Mouse (Mus musculus) lung, postnatal 0 days (tissue): ENCODE results near the gene Nat8l. TPM values are rescaled to one million over a fixed set of nuclear protein-coding genes. Genes with fewer than 3 reads are reported as not detected.

ENCODE experiments used
- ATAC-seq: fragments of 200-750 bp; cut with Nextera tagmentation; 2 replicates; pipeline ENCODE4 v1.8.0; 2017; ENCODE audit warnings: moderate library complexity
- DNase-seq: peaks from one replicate; pipeline ENCODE4 v3.0.0-alpha.2; 2016; ENCODE audit warnings: low spot score
- H3K27ac ChIP-seq: fragments of 300-500 bp; sonication (generic); 2 replicates; pipeline ENCODE4 v1.5.1; 2014; ENCODE audit warnings: antibody characterized with exemption, mild to moderate bottlenecking, low read length, mixed read lengths
- H3K27me3 ChIP-seq: fragments of 300-500 bp; sonication (generic); replicated peaks from 2 replicates; pipeline ENCODE4 v1.6.1; 2014; ENCODE audit warnings: low read length, mixed read lengths; ENCODE audit not compliant: insufficient read depth
- H3K36me3 ChIP-seq: fragments of 300-500 bp; sonication (generic); 2 replicates; pipeline ENCODE4 v1.6.1; 2014; ENCODE audit warnings: low read length, mixed read lengths; ENCODE audit not compliant: insufficient read depth
- H3K4me1 ChIP-seq: fragments of 300-500 bp; sonication (generic); 2 replicates; pipeline ENCODE4 v1.6.1; 2014; ENCODE audit warnings: antibody characterized with exemption, low read depth, low read length, mixed read lengths; ENCODE audit not compliant: insufficient read depth
- H3K4me2 ChIP-seq: fragments of 300-500 bp; sonication (generic); replicated peaks from 2 replicates; pipeline ENCODE4 v1.6.1; 2014; ENCODE audit warnings: low read depth, mild to moderate bottlenecking, low read length, moderate library complexity, mixed read lengths
- H3K4me3 ChIP-seq: fragments of 300-500 bp; sonication (generic); 2 replicates; pipeline ENCODE4 v1.5.1; 2014; ENCODE audit warnings: low read depth, low read length
- H3K9ac ChIP-seq: fragments of 300-500 bp; sonication (generic); replicated peaks from 2 replicates; pipeline ENCODE4 v1.6.1; 2014; ENCODE audit warnings: low read depth, mild to moderate bottlenecking
- H3K9me3 ChIP-seq: fragments of 300-500 bp; sonication (generic); 2 replicates; pipeline ENCODE4 v1.6.1; 2016; ENCODE audit warnings: low read length, mixed read lengths
- CTCF ChIP-seq: IDR thresholded peaks from 2 replicates; pipeline ENCODE4 v1.5.1; 2016; ENCODE audit warnings: antibody characterized with exemption, mild to moderate bottlenecking
- EP300 ChIP-seq: IDR thresholded peaks from 2 replicates; pipeline ENCODE4 v1.6.1; 2016; ENCODE audit warnings: antibody characterized with exemption, mild to moderate bottlenecking, control low read depth
- WGBS: fragments of 180-500 bp; shearing (Covaris S2); extraction: QIAGEN DNeasy Blood & Tissue Kit; methylation state at CpG from one replicate; pipeline ENCODE4 v1.1.7; 2014; 5-methylcytosine and 5-hydroxymethylcytosine counted together
- polyA plus RNA-seq: library from polyadenylated mRNA; unstranded; fragments of >200 nt; fragmentation: Nextera tagmentation; extraction: Ambion mirVana; gene quantifications from 2 replicates; pipeline ENCODE4 v1.2.1, GENCODE M21; 2015

The Nat8l gene
- polyA plus RNA-seq, 1 experiment from 2014 or later = 0.29 TPM

DNA sequence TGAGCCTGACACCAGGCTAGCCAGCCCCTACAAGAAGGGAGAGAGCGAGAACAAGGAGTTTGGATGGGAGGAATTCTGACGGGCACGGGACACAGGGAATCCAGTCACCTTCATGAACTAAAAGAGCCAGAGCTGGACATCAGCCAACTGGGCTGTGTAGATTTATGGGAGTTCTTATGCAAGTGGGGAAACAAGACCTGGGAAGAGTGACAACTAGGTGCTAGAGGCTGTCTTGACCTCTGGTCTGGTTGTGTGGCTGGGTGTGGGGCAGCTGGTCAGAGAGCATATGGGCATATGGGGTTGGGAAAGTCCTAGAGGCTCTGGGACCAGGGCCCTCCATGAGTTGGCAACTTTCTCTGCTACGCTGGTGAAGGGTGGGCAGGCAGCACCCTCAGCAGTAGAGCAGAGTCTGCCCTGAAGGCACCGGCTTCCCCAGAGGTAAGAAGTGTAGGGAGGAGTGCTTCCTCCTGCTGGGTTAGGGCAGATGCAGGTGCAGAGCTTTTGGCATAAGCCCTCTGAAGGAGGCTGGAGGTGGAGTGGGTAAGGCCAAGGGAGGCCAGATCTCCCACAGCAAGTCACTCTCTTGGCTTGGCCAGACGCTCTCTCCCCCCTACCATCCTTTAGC lies 3.8 kb downstream of the Nat8l start:
- TF ChIP-seq CTCF (no peak), EP300 (no peak)
- Histone ChIP-seq H3K9me3 (no peaks in the 10 kb centered on the region), H3K27ac (no peak overlapping the region), H3K4me3 (no peak overlapping the region), H3K9ac (no peak overlapping the region), H3K4me2 (no peak overlapping the region), H3K36me3 (no peaks in the 10 kb centered on the region), H3K4me1 (peaks cover 18% of the 10 kb centered on the region; the same call in 1 of the 2 replicates), H3K27me3 (peaks cover 48% of the 10 kb centered on the region)
- no peak for ATAC-seq
- no peak for DNase-seq
- 58% methylated on average over 6 of the region's 6 CpGs for WGBS

DNA sequence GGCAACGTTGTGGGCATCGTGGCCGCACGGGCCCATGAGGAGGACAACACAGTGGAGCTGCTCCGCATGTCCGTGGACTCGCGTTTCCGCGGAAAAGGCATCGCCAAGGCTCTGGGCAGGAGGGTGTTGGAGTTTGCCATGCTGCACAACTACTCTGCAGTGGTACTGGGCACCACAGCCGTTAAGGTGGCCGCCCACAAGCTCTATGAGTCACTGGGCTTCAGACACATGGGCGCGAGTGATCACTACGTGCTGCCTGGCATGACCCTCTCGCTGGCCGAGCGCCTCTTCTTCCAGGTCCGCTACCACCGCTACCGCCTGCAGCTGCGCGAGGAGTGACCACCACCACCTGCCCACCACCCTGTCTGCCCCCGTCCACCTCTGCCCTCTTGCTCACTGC lies 5.0 kb downstream of the Nat8l start:
- no peak for DNase-seq
- H3K9ac ChIP-seq = no peak overlapping the region
- H3K4me3 ChIP-seq = no peak overlapping the region
- no peak overlapping the region for H3K4me2 ChIP-seq
- H3K4me1 ChIP-seq = peaks cover 14% of the 10 kb centered on the region; the same call in 1 of the 2 replicates
- TF ChIP-seq EP300 = no peak
- no peaks in the 10 kb centered on the region for H3K36me3 ChIP-seq
- WGBS = 94% methylated on average over 25 of the region's 25 CpGs
- H3K27me3 ChIP-seq = peaks cover 36% of the 10 kb centered on the region
- no peak overlapping the region for H3K27ac ChIP-seq
- no peak for ATAC-seq
- H3K9me3 ChIP-seq = no peaks in the 10 kb centered on the region

DNA sequence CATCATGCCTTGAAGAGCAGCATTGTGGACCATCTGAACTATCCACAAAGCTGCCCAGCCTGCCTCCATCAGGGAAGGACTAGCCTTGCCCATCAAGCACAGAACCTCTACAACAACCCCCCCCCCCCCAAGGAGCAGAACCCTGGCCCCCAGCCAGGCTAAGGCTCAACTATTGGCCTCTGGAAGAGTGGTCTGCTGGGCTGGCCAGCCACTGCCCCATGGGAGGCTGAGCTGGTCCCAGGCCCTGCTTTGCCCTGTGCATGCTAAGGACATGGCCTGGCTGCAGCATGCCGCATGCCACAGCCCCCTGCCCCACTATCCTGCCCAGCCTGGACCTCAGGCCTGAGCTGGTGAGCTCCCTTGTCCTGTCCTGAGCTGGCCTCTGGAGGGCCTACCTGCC lies 5.6 kb downstream of the Nat8l start:
- no peak for DNase-seq
- no peak for ATAC-seq
- H3K9me3 ChIP-seq = no peaks in the 10 kb centered on the region
- no peaks in the 10 kb centered on the region for H3K36me3 ChIP-seq
- no peak overlapping the region for H3K27ac ChIP-seq
- H3K4me2 ChIP-seq = no peak overlapping the region
- no peak overlapping the region for H3K9ac ChIP-seq
- 100% methylated on average over 1 of the region's 1 CpGs for WGBS
- peaks cover 30% of the 10 kb centered on the region for H3K27me3 ChIP-seq
- H3K4me3 ChIP-seq = no peak overlapping the region
- TF ChIP-seq EP300 (no peak), CTCF (no peak)
- H3K4me1 ChIP-seq = 0 out of 2 replicates have a peak, but pooled peaks cover 12% of the 10 kb centered on the region

DNA sequence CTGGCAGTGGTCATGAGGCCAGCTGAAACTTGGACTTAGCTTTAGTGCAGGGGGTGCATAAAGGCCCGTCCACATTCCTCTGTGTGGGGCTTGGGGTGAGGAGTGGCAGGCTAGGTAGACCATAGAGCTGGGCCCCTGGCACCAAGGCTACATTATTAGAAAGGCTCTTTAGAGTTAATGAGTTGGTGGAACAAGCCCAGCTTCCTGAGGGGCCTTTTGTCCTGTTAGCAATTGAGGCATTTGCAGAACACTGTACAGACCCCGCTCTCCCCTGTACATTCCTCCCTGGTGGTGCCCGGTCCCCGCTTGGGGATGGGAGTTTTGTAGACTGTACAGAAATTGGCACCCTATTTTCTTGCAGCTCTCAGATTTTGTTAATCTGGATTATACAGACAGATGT lies 6.9 kb downstream of the Nat8l start:
- no peak overlapping the region for H3K9ac ChIP-seq
- H3K36me3 ChIP-seq = no peaks in the 10 kb centered on the region
- no peak overlapping the region for H3K4me3 ChIP-seq
- H3K27me3 ChIP-seq = peaks cover 19% of the 10 kb centered on the region
- H3K27ac ChIP-seq = no peak overlapping the region
- TF ChIP-seq EP300 = no peak
- no peak for TF ChIP-seq CTCF
- no peak for DNase-seq
- 83% methylated on average over 4 of the region's 4 CpGs for WGBS
- H3K4me1 ChIP-seq = no peaks in the 10 kb centered on the region
- ATAC-seq = no peak
- H3K4me2 ChIP-seq = no peak overlapping the region
- no peaks in the 10 kb centered on the region for H3K9me3 ChIP-seq

DNA sequence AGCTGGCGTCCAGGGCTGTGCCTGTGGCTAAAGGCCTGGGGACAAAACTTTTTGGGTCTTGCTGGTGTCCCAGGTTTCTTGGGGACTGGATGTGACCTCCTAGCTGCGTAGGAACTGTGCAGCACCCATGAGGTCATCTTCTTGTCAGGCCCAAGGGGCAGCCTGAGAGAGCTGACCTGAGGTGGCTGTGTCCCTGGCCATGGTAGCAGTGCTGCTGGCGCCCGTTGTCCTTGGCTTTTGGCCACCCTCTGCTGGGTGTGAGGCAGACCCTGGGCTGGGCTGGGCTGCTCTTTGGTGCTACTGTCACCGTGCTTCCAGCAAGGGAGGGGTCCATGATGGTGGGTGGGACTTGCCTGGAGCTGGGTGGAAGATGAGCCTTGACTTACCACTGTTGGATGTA lies 8.8 kb downstream of the Nat8l start:
- TF ChIP-seq CTCF (no peak), EP300 (no peak)
- Histone ChIP-seq H3K27ac (no peak overlapping the region), H3K36me3 (no peaks in the 10 kb centered on the region), H3K9me3 (no peaks in the 10 kb centered on the region), H3K9ac (no peak overlapping the region), H3K4me3 (no peak overlapping the region), H3K4me1 (no peaks in the 10 kb centered on the region), H3K4me2 (no peak overlapping the region), H3K27me3 (0 out of 2 replicates have a peak, but pooled peaks cover 2% of the 10 kb centered on the region)
- ATAC-seq (no peak), DNase-seq (no peak)
- WGBS = 69% methylated on average over 5 of the region's 5 CpGs

DNA sequence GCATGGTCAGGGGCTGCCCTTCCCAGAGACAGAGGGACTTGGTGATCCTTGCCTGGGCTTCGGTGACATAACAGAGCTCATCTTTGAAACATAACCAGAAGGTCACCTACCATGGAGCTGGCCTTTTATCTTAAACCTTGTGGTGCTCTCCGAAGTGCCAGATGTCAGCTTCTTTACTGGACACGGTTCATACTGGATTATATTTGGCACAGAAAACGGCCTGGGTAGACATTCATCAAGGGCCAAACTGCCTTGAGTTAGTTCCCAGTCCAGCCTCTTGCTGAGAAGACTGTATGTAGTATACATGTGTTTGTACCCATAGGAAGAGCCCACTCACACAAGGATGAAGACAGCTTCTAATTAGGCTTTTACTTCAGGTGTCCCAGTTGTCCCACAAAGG lies 11.0 kb downstream of the Nat8l start:
- Histone ChIP-seq H3K36me3 (no peaks in the 10 kb centered on the region), H3K27me3 (no peaks in the 10 kb centered on the region), H3K9me3 (no peaks in the 10 kb centered on the region), H3K4me1 (no peaks in the 10 kb centered on the region), H3K4me2 (no peak overlapping the region), H3K4me3 (no peak overlapping the region), H3K27ac (no peak overlapping the region), H3K9ac (no peak overlapping the region)
- ATAC-seq = no peak
- 75% methylated on average over 4 of the region's 4 CpGs for WGBS
- DNase-seq = no peak
- TF ChIP-seq EP300 = no peak
- no peak for TF ChIP-seq CTCF
